Mouse (Mus musculus): ENCODE measurements around the gene Shisa6.
"Not testable (repeated sequence)": the region's sequence is repeated elsewhere in the genome, so short reads cannot be mapped to it uniquely, and the experiment has no call there.

Gene Shisa6

GRCm38 (mm10) chr11:66482501-66482900 lies 43.3 kb downstream of the Shisa6 start:
- DNase-seq (ENCODE audit: low spot score in 2 of 2) = no peak

- DNase-seq (ENCODE audit: low spot score in 2 of 2) = no peak
Observed at GRCm38 (mm10) chr11:66442631-66443030, 83.1 kb downstream of the Shisa6 start.

GRCm38 (mm10) chr11:66426129-66426528 lies 99.6 kb downstream of the Shisa6 start:
- DNase-seq (ENCODE audit: low spot score in 2 of 2) = no peak

GRCm38 (mm10) chr11:66418216-66418615 lies 107.5 kb downstream of the Shisa6 start:
- no peak for DNase-seq (ENCODE audit: low spot score in 2 of 2)

GRCm38 (mm10) chr11:66408721-66409120 lies 117.0 kb downstream of the Shisa6 start:
- not testable (repeated sequence) for DNase-seq (ENCODE audit: low spot score in 2 of 2)

- DNase-seq (ENCODE audit: low spot score in 2 of 2) = no peak
Observed at GRCm38 (mm10) chr11:66400036-66400435, 125.7 kb downstream of the Shisa6 start.

- no peak for DNase-seq (ENCODE audit: low spot score in 2 of 2)
Observed at GRCm38 (mm10) chr11:66387561-66387960, 138.2 kb downstream of the Shisa6 start.

GRCm38 (mm10) chr11:66371796-66372195 lies 154.0 kb downstream of the Shisa6 start:
- no peak for DNase-seq (ENCODE audit: low spot score in 2 of 2)

GRCm38 (mm10) chr11:66369764-66370163 lies 156.0 kb downstream of the Shisa6 start:
- no peak for DNase-seq (ENCODE audit: low spot score in 2 of 2)

- no peak for DNase-seq (ENCODE audit: low spot score in 2 of 2)
Observed at GRCm38 (mm10) chr11:66366809-66367685, 158.7 kb downstream of the Shisa6 start.

GRCm38 (mm10) chr11:66359811-66360210 lies 166.0 kb downstream of the Shisa6 start:
- no peak for DNase-seq (ENCODE audit: low spot score in 2 of 2)

- no peak for DNase-seq (ENCODE audit: low spot score in 2 of 2)
Observed at GRCm38 (mm10) chr11:66344822-66345221, 180.9 kb downstream of the Shisa6 start.

GRCm38 (mm10) chr11:66336313-66336712 lies 189.5 kb downstream of the Shisa6 start:
- DNase-seq (ENCODE audit: low spot score in 2 of 2) = no peak

- no peak for DNase-seq (ENCODE audit: low spot score in 2 of 2)
Observed at GRCm38 (mm10) chr11:66312764-66313163, 213.0 kb downstream of the Shisa6 start.

GRCm38 (mm10) chr11:66304396-66304795 lies 221.4 kb downstream of the Shisa6 start:
- no peak for DNase-seq (ENCODE audit: low spot score in 2 of 2)

GRCm38 (mm10) chr11:66274707-66275081 lies 251.1 kb downstream of the Shisa6 start:
- no peak for DNase-seq (ENCODE audit: low spot score in 2 of 2)

GRCm38 (mm10) chr11:66273904-66274706 lies 251.7 kb downstream of the Shisa6 start:
- no peak for DNase-seq (ENCODE audit: low spot score in 2 of 2)

GRCm38 (mm10) chr11:66267029-66267428 lies 258.7 kb downstream of the Shisa6 start:
- no peak for DNase-seq (ENCODE audit: low spot score in 2 of 2)

GRCm38 (mm10) chr11:66265336-66265990 lies 260.3 kb downstream of the Shisa6 start:
- DNase-seq (ENCODE audit: low spot score in 2 of 2) = no peak

- DNase-seq (ENCODE audit: low spot score in 2 of 2) = no peak
Observed at GRCm38 (mm10) chr11:66260205-66260604, 265.6 kb downstream of the Shisa6 start.

- DNase-seq (ENCODE audit: low spot score in 2 of 2) = no peak
Observed at GRCm38 (mm10) chr11:66258851-66259250, 266.9 kb downstream of the Shisa6 start.

- DNase-seq (ENCODE audit: low spot score in 2 of 2) = no peak
Observed at GRCm38 (mm10) chr11:66247115-66247514, 278.6 kb downstream of the Shisa6 start.

Data from spleen, postnatal 14 days (tissue).